Mouse (Mus musculus) WW6 (cell line): ENCODE data around the gene Mrps7.

ENCODE experiments used
- DNase-seq: peaks from one replicate; pipeline ENCODE4 v3.0.0-alpha.2; 2013; ENCODE audit warnings: low read depth, low spot score

Gene Mrps7

DNA sequence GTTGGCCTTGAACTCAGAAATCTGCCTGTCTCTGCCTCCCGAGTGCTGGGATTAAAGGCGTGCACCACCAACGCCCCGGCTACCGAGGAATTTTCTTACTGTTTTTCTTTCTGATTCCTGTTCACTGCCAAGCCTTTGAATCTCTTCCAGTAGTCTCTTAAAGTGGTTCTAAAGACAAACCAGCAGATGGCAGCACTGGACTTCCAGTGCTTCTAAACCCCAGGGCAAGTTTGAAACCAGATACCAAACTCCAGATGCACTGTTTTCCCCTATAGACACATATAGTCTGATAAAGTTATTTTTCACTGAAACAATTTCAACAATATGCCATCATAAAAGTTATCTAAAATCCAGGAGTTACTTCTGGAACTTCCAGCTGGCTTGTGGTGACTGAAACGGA lies 43.7 kb downstream of the Mrps7 start:
- peak; percentile 61 for DNase-seq

- DNase-seq, result no peak
Measured at GRCm38 (mm10) chr11:115649706-115650105, 46.0 kb downstream of the Mrps7 start.

GRCm38 (mm10) chr11:115651680-115652079 lies 48.0 kb downstream of the Mrps7 start:
- no peak for DNase-seq

- no peak for DNase-seq
Measured at GRCm38 (mm10) chr11:115653194-115653593, 49.5 kb downstream of the Mrps7 start.

DNA sequence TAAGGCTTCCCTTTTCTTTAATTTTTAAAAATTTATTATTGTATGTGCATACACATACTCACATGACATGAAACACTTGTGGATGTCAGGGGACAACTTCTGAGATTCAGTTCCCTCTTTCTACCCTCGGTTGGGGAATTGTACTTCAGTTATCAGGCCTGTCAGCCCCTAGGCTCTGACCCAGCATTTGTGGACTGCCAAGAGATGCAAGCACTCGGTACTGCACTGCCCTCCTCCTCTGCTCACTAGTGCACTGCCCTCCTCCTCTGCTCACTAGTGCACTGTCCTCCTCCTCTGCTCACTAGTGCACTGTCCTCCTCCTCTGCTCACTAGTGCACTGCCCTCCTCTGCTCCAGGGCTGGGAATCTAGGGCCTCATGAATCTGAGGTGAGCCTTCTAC lies 50.4 kb downstream of the Mrps7 start:
- DNase-seq, result no peak
